Mouse (Mus musculus): ENCODE measurements at regions not wholly inside any gene's neighbourhood (a gene's known extent, or its start where the extent isn't known, plus 50 kb on each side); places are given as distances from the start of the nearest gene placed in this dataset.

- no peak overlapping the region for H3K4me2 ChIP-seq
- 62% methylated on average over 7 of the region's 7 CpGs for WGBS (ENCODE audit: insufficient replicate concordance)
- ATAC-seq (ENCODE audit: low read depth), result no peak
- H3K9me3 ChIP-seq (replicated peaks), result no peaks in the 10 kb centered on the region
- no peaks in the 10 kb centered on the region for H3K27me3 ChIP-seq
- no peak overlapping the region for H3K9ac ChIP-seq
- H3K27ac ChIP-seq, result no peak overlapping the region
- no peaks in the 10 kb centered on the region for H3K36me3 ChIP-seq
- H3K4me1 ChIP-seq (replicated peaks), result no peaks in the 10 kb centered on the region
- no peak for DNase-seq
- no peak overlapping the region for H3K4me3 ChIP-seq (replicated peaks)
Measured at GRCm38 (mm10) chr9:83304925-83305324, 136.0 kb downstream of the Lca5 start.

- Histone ChIP-seq H3K27me3 (no peaks in the 10 kb centered on the region), H3K4me3 (replicated peaks) (no peak overlapping the region), H3K36me3 (no peaks in the 10 kb centered on the region), H3K9ac (no peak overlapping the region), H3K4me2 (no peak overlapping the region), H3K27ac (no peak overlapping the region), H3K9me3 (replicated peaks) (no peaks in the 10 kb centered on the region), H3K4me1 (replicated peaks) (no peaks in the 10 kb centered on the region)
- DNase-seq, result no peak
- ATAC-seq (ENCODE audit: low read depth), result no peak
- WGBS (ENCODE audit: insufficient replicate concordance), result 57% methylated on average over 4 of the region's 4 CpGs
Measured at GRCm38 (mm10) chr9:83300500-83300899, 140.4 kb downstream of the Lca5 start.

GRCm38 (mm10) chr9:83300044-83300443, 140.9 kb downstream of the Lca5 start:
- Histone ChIP-seq H3K4me1 (replicated peaks) (no peaks in the 10 kb centered on the region), H3K27ac (no peak overlapping the region), H3K4me3 (replicated peaks) (no peak overlapping the region), H3K36me3 (no peaks in the 10 kb centered on the region), H3K4me2 (no peak overlapping the region), H3K27me3 (no peaks in the 10 kb centered on the region), H3K9ac (no peak overlapping the region), H3K9me3 (replicated peaks) (no peaks in the 10 kb centered on the region)
- DNase-seq (no peak), ATAC-seq (ENCODE audit: low read depth) (no peak)
- 71% methylated on average over 2 of the region's 2 CpGs for WGBS (ENCODE audit: insufficient replicate concordance)

GRCm38 (mm10) chr9:83299623-83300022, 141.3 kb downstream of the Lca5 start:
- H3K4me3 ChIP-seq (replicated peaks), result no peak overlapping the region
- DNase-seq, result no peak
- no peaks in the 10 kb centered on the region for H3K27me3 ChIP-seq
- no peak for ATAC-seq (ENCODE audit: low read depth)
- H3K27ac ChIP-seq, result no peak overlapping the region
- H3K36me3 ChIP-seq, result no peaks in the 10 kb centered on the region
- WGBS (ENCODE audit: insufficient replicate concordance), result 44% methylated on average over 2 of the region's 2 CpGs
- no peaks in the 10 kb centered on the region for H3K4me1 ChIP-seq (replicated peaks)
- H3K9ac ChIP-seq, result no peak overlapping the region
- H3K4me2 ChIP-seq, result no peak overlapping the region
- H3K9me3 ChIP-seq (replicated peaks), result no peaks in the 10 kb centered on the region

- H3K4me3 ChIP-seq (replicated peaks), result no peak overlapping the region
- H3K27ac ChIP-seq, result no peak overlapping the region
- no peaks in the 10 kb centered on the region for H3K4me1 ChIP-seq (replicated peaks)
- H3K9ac ChIP-seq, result no peak overlapping the region
- no peaks in the 10 kb centered on the region for H3K9me3 ChIP-seq (replicated peaks)
- H3K27me3 ChIP-seq, result no peaks in the 10 kb centered on the region
- H3K36me3 ChIP-seq, result no peaks in the 10 kb centered on the region
- WGBS (ENCODE audit: insufficient replicate concordance), result 73% methylated on average over 9 of the region's 9 CpGs
- ATAC-seq (ENCODE audit: low read depth) (no peak), DNase-seq (no peak)
- H3K4me2 ChIP-seq, result no peak overlapping the region
Measured at GRCm38 (mm10) chr9:83295453-83295852, 145.5 kb downstream of the Lca5 start.

GRCm38 (mm10) chr9:83294441-83294840, 146.5 kb downstream of the Lca5 start:
- Histone ChIP-seq H3K4me3 (replicated peaks) (no peak overlapping the region), H3K4me2 (no peak overlapping the region), H3K27me3 (no peaks in the 10 kb centered on the region), H3K9ac (no peak overlapping the region), H3K9me3 (replicated peaks) (no peaks in the 10 kb centered on the region), H3K36me3 (no peaks in the 10 kb centered on the region), H3K27ac (no peak overlapping the region), H3K4me1 (replicated peaks) (no peaks in the 10 kb centered on the region)
- ATAC-seq (ENCODE audit: low read depth), result no peak
- WGBS (ENCODE audit: insufficient replicate concordance), result 77% methylated on average over 13 of the region's 13 CpGs
- DNase-seq, result no peak

- no peaks in the 10 kb centered on the region for H3K4me1 ChIP-seq (replicated peaks)
- H3K27me3 ChIP-seq, result no peaks in the 10 kb centered on the region
- no peak overlapping the region for H3K27ac ChIP-seq
- ATAC-seq (ENCODE audit: low read depth) (no peak), DNase-seq (no peak)
- no peak overlapping the region for H3K4me2 ChIP-seq
- H3K9me3 ChIP-seq (replicated peaks), result no peaks in the 10 kb centered on the region
- no peak overlapping the region for H3K4me3 ChIP-seq (replicated peaks)
- H3K36me3 ChIP-seq, result no peaks in the 10 kb centered on the region
- 40% methylated on average over 1 of the region's 1 CpGs for WGBS (ENCODE audit: insufficient replicate concordance)
- no peak overlapping the region for H3K9ac ChIP-seq
Measured at GRCm38 (mm10) chr9:83284097-83284496, 137.6 kb upstream of the Hmgn3 start.

- Histone ChIP-seq H3K9ac (no peak overlapping the region), H3K9me3 (replicated peaks) (no peaks in the 10 kb centered on the region), H3K27ac (no peak overlapping the region), H3K36me3 (no peaks in the 10 kb centered on the region), H3K4me1 (replicated peaks) (no peaks in the 10 kb centered on the region), H3K4me3 (replicated peaks) (no peak overlapping the region), H3K27me3 (no peaks in the 10 kb centered on the region), H3K4me2 (no peak overlapping the region)
- 57% methylated on average over 4 of the region's 4 CpGs for WGBS (ENCODE audit: insufficient replicate concordance)
- DNase-seq (no peak), ATAC-seq (ENCODE audit: low read depth) (no peak)
Measured at GRCm38 (mm10) chr9:83283662-83284061, 137.2 kb upstream of the Hmgn3 start.

GRCm38 (mm10) chr9:83283249-83283648, 136.8 kb upstream of the Hmgn3 start:
- DNase-seq (no peak), ATAC-seq (ENCODE audit: low read depth) (no peak)
- Histone ChIP-seq H3K4me2 (no peak overlapping the region), H3K9me3 (replicated peaks) (no peaks in the 10 kb centered on the region), H3K27ac (no peak overlapping the region), H3K36me3 (no peaks in the 10 kb centered on the region), H3K4me3 (replicated peaks) (no peak overlapping the region), H3K9ac (no peak overlapping the region), H3K27me3 (no peaks in the 10 kb centered on the region), H3K4me1 (replicated peaks) (no peaks in the 10 kb centered on the region)
- 64% methylated on average over 8 of the region's 8 CpGs for WGBS (ENCODE audit: insufficient replicate concordance)

- ATAC-seq (ENCODE audit: low read depth), result no peak
- Histone ChIP-seq H3K9me3 (replicated peaks) (no peaks in the 10 kb centered on the region), H3K27me3 (no peaks in the 10 kb centered on the region), H3K9ac (no peak overlapping the region), H3K4me3 (replicated peaks) (no peak overlapping the region), H3K36me3 (no peaks in the 10 kb centered on the region), H3K4me2 (no peak overlapping the region), H3K27ac (no peak overlapping the region), H3K4me1 (replicated peaks) (no peaks in the 10 kb centered on the region)
- WGBS (ENCODE audit: insufficient replicate concordance), result 29% methylated on average over 5 of the region's 5 CpGs
- no peak for DNase-seq
Measured at GRCm38 (mm10) chr9:83277791-83278190, 131.3 kb upstream of the Hmgn3 start.

- ATAC-seq (ENCODE audit: low read depth) (no peak), DNase-seq (no peak)
- Histone ChIP-seq H3K36me3 (no peaks in the 10 kb centered on the region), H3K27me3 (no peaks in the 10 kb centered on the region), H3K4me3 (replicated peaks) (no peak overlapping the region), H3K9ac (no peak overlapping the region), H3K27ac (no peak overlapping the region), H3K4me1 (replicated peaks) (no peaks in the 10 kb centered on the region), H3K4me2 (no peak overlapping the region), H3K9me3 (replicated peaks) (no peaks in the 10 kb centered on the region)
- 63% methylated on average over 5 of the region's 5 CpGs for WGBS (ENCODE audit: insufficient replicate concordance)
Measured at GRCm38 (mm10) chr9:83277356-83277755, 130.9 kb upstream of the Hmgn3 start.

- no peak overlapping the region for H3K9ac ChIP-seq
- H3K4me1 ChIP-seq (replicated peaks), result no peaks in the 10 kb centered on the region
- no peaks in the 10 kb centered on the region for H3K9me3 ChIP-seq (replicated peaks)
- no peaks in the 10 kb centered on the region for H3K36me3 ChIP-seq
- no peak overlapping the region for H3K27ac ChIP-seq
- ATAC-seq (ENCODE audit: low read depth), result no peak
- H3K4me2 ChIP-seq, result no peak overlapping the region
- no peaks in the 10 kb centered on the region for H3K27me3 ChIP-seq
- H3K4me3 ChIP-seq (replicated peaks), result no peak overlapping the region
- 60% methylated on average over 5 of the region's 5 CpGs for WGBS (ENCODE audit: insufficient replicate concordance)
- DNase-seq, result no peak
Measured at GRCm38 (mm10) chr9:83276291-83276690, 129.8 kb upstream of the Hmgn3 start.

All from liver, embryonic 13.5 days (tissue).